Mouse (Mus musculus) liver, postnatal 0 days (tissue): ENCODE measurements around the gene Zfp428.

Source experiments
- CTCF ChIP-seq: sonication (generic); IDR thresholded peaks from 2 replicates; pipeline ENCODE4 v1.5.1; 2016; ENCODE audit warnings: antibody characterized with exemption, low read depth
- EP300 ChIP-seq: IDR thresholded peaks from 2 replicates; pipeline ENCODE4 v1.6.1; 2016; ENCODE audit warnings: antibody characterized with exemption, low read depth, mild to moderate bottlenecking

DNA sequence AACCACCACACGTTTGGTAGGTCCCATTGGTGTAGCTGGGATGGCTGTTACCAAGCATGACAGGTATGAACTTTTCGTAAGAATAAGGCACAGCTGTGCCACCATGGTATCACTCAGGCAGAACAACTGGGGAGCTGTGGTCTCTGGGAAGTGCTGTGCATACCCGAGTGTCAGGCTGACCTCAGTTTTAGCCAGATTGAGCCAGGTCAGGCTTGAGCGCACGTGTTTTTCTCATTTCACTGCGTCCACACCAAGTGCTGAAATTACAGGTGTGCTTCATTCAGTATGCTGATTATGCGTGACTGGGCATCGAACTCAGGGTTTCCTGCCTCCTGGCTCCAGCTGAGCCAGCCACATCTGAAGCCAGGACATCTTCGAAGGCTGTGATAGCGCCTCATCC, 49.0 kb downstream of the Zfp428 start:
- no peak for TF ChIP-seq EP300
- TF ChIP-seq CTCF = no peak
